In genomic region chr10:60792841-60793240, GRCm38 (mm10) we compare ENCODE assay signal across 11 mouse cellular contexts. TPM values are rescaled to one million over a fixed set of nuclear protein-coding genes. Genes with fewer than 3 reads are reported as not detected.
DNase-seq lines count a peak whose midpoint lies in the region; ATAC-seq and TF ChIP-seq lines count a peak whose summit lies in the region.
"Had no signal": no experiment of that assay in that cellular context is flagged by ENCODE, and none has a peak within 500 bp of the region (broad histone marks: within the 10 kb centered on the region; RNA-seq: fewer than 3 reads in every experiment).

No protein-coding gene starts in this region.

- no peaks in the 10 kb centered on the region for H3K27me3 ChIP-seq in heart, postnatal 0 days (ENCODE audit: control insufficient read depth, insufficient read depth, low read length)
- H3K27me3 ChIP-seq: hindbrain, embryonic 15.5 days had no signal

- peak overlapping the region; percentile 75 for H3K27ac ChIP-seq in heart, postnatal 0 days (ENCODE audit: low read depth)
- H3K27ac ChIP-seq: hindbrain, embryonic 15.5 days; liver, embryonic 14.5 days had no signal

- H3K36me3 ChIP-seq in heart, postnatal 0 days (replicated peaks; ENCODE audit: control insufficient read depth, insufficient read depth, low read length), result no peaks in the 10 kb centered on the region
- H3K36me3 ChIP-seq: hindbrain, embryonic 15.5 days had no signal

- peaks cover 19% of the 10 kb centered on the region for H3K4me1 ChIP-seq in heart, postnatal 0 days (ENCODE audit: control insufficient read depth, insufficient read depth)

- WGBS in heart, postnatal 0 days, result 11% methylated on average over 11 of the region's 11 CpGs

- ATAC-seq in heart, postnatal 0 days (ENCODE audit: insufficient read depth, low read depth), result peak; percentile 79
- ATAC-seq in megakaryocyte progenitor cell, adult 5-6 weeks (replicated peaks; ENCODE audit: poor library complexity), result no peak

- H3K4me3 ChIP-seq in heart, postnatal 0 days (ENCODE audit: low read depth, low read length), result no peak overlapping the region
- H3K4me3 ChIP-seq: hindbrain, embryonic 15.5 days had no signal

- peak overlapping the region; percentile 27 for H3K4me2 ChIP-seq in heart, postnatal 0 days (ENCODE audit: low read depth, low read length)
- H3K4me2 ChIP-seq: hindbrain, embryonic 15.5 days had no signal

- TF ChIP-seq CTCF in heart, postnatal 0 days (IDR thresholded peaks at IDR 0.05; ENCODE audit: low read depth), result no peak

- peak; percentile 25 for DNase-seq in adrenal gland, adult 8-10 months
- DNase-seq in adrenal gland, postnatal 4 days (ENCODE audit: low spot score in 2 of 2), result no peak
- DNase-seq in adrenal gland, postnatal 36 days, result peak; percentile 36 to 57
- peak; percentile 62 for DNase-seq in heart, postnatal 0 days (ENCODE audit: low spot score)
- DNase-seq in kidney, postnatal 14 days, result peak; percentile 75
- no peak for DNase-seq in testis, postnatal 14 days (ENCODE audit: low spot score)
- DNase-seq in c-Kit-positive CD71-positive TER-119-positive erythroid progenitor cells, embryonic 14.5 days (ENCODE audit: low spot score), result no peak

- peak overlapping the region; percentile 37; the same call in 1 of the 2 replicates for H3K9ac ChIP-seq in heart, postnatal 0 days (replicated peaks; ENCODE audit: low read depth, low read length)
- H3K9ac ChIP-seq: hindbrain, embryonic 15.5 days; liver, embryonic 14.5 days had no signal

- H3K9me3 ChIP-seq in heart, postnatal 0 days (replicated peaks; ENCODE audit: control insufficient read depth, low read length), result no peaks in the 10 kb centered on the region
- H3K9me3 ChIP-seq: hindbrain, embryonic 15.5 days had no signal

- TF ChIP-seq EP300 in heart, postnatal 0 days (IDR thresholded peaks at IDR 0.05; ENCODE audit: low read depth), result no peak

RNA-seq across cellular contexts. Expression of gene Unc5b, which starts 38.5 kb away (rescaled TPM):
- total RNA-seq in adrenal gland, adult 8-10 months (2022), result 1 to 10 TPM; 3.9 to 7.9 (median 6.1) TPM
- 10 to 100 TPM; 13.3 to 17.6 TPM for total RNA-seq in adrenal gland, postnatal 4 days (2021)
- 1 to 10 TPM; 5.9 to 8.3 TPM for total RNA-seq in adrenal gland, postnatal 36 days (2021)
- 50.5 and 63.2 TPM in 2 replicates for total RNA-seq in heart, postnatal 0 days (2014; rRNA removed; ENCODE audit: low replicate concordance)
- 4.9 and 5.0 TPM in 2 replicates for polyA plus RNA-seq in heart, postnatal 0 days (2015; fragmentation: Nextera tagmentation; extraction: Ambion mirVana)
- not detected in 2 replicates for total RNA-seq in megakaryocyte progenitor cell, adult 5-6 weeks (2015)
- not detected in 2 replicates for total RNA-seq in megakaryocyte progenitor cell, adult 5-6 weeks (2017)
- total RNA-seq: neutrophil, adult 5-6 weeks had no signal

RNA-seq across cellular contexts. Expression of gene Slc29a3, which starts 40.2 kb away (rescaled TPM):
- 10 to 100 TPM; 41.8 to 74.3 (median 57.3) TPM for total RNA-seq in adrenal gland, adult 8-10 months (2022)
- total RNA-seq in adrenal gland, postnatal 4 days (2021), result 10 to 100 TPM; 26.7 to 32.3 TPM
- total RNA-seq in adrenal gland, postnatal 36 days (2021), result 10 to 100 TPM; 28.8 to 38.7 TPM
- total RNA-seq in heart, postnatal 0 days (2014; rRNA removed; ENCODE audit: low replicate concordance), result 1.6 and 2.9 TPM in 2 replicates
- 3.7 and 4.4 TPM in 2 replicates for polyA plus RNA-seq in heart, postnatal 0 days (2015; fragmentation: Nextera tagmentation; extraction: Ambion mirVana)
- 34.4 and 42.0 TPM in 2 replicates for total RNA-seq in megakaryocyte progenitor cell, adult 5-6 weeks (2015)
- total RNA-seq in megakaryocyte progenitor cell, adult 5-6 weeks (2017), result 12.2 and 12.5 TPM in 2 replicates

Comparison
In these comparisons a context has a peak if more than half of its experiments do, and no peak if none do; other contexts are left out.
1. DNase-seq: peak in adrenal gland, adult 8-10 months (single experiment), adrenal gland, postnatal 36 days (2 of 2), heart, postnatal 0 days (single experiment) and kidney, postnatal 14 days (single experiment); none in adrenal gland, postnatal 4 days (0 of 2), testis, postnatal 14 days (single experiment) and c-Kit-positive CD71-positive TER-119-positive erythroid progenitor cells, embryonic 14.5 days (single experiment).
2. RNA of gene Unc5b, which starts 38.5 kb away (total RNA-seq): 50.5 to 63.2 TPM in heart, postnatal 0 days, 13.3 to 17.6 TPM in adrenal gland, postnatal 4 days, 5.9 to 8.3 TPM in adrenal gland, postnatal 36 days and 3.9 to 7.9 TPM in adrenal gland, adult 8-10 months; not detected in megakaryocyte progenitor cell, adult 5-6 weeks; every median in the first group is over 4 times any median in the second.